Mouse (Mus musculus) right cerebral cortex, adult 2 months (tissue): Measurements from ENCODE around the gene Fads3.

Experiments used
- DNase-seq, 2 experiments: peaks; one replicate each; pipeline ENCODE4 v3.0.0; 2021 to 2022; ENCODE audit warnings: low spot score in 2 of 2

Gene Fads3

DNA sequence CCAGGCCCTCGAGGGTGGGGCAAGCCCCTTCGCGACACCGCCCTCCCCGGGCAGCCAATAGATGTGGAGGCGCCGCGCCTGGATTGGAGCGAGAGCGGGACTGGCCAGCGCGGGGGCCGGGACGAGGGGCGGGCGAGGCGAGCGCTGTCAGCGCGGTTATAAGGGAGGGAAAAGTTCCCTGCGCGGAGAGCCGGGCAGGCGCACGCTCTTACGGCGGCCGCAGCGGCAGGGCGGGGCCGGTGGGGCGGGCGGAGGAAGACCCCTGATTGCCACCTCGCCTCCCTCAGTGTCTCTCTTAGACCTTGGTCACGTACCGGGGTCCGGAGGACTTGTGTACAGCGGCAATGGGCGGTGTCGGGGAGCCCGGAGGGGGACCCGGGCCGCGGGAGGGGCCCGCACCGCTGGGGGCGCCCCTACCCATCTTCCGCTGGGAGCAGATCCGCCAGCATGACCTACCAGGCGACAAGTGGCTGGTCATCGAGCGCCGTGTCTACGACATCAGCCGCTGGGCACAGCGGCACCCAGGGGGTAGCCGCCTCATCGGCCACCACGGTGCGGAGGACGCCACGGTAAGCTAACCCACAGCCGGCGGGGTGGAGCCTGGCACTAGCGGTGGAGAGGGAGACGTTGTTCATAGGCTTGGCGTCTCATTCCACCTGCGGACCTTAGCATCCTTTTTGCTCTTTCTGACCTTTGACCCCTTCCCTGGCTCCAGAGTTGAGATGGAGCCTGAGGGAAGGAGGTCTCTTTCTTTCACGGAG lies at the start of gene Fads3:
Fads3 (plus strand) TSS at position 182 of the 761 bp plus-strand sequence.
- peak; percentile 72 to 74 for DNase-seq

DNA sequence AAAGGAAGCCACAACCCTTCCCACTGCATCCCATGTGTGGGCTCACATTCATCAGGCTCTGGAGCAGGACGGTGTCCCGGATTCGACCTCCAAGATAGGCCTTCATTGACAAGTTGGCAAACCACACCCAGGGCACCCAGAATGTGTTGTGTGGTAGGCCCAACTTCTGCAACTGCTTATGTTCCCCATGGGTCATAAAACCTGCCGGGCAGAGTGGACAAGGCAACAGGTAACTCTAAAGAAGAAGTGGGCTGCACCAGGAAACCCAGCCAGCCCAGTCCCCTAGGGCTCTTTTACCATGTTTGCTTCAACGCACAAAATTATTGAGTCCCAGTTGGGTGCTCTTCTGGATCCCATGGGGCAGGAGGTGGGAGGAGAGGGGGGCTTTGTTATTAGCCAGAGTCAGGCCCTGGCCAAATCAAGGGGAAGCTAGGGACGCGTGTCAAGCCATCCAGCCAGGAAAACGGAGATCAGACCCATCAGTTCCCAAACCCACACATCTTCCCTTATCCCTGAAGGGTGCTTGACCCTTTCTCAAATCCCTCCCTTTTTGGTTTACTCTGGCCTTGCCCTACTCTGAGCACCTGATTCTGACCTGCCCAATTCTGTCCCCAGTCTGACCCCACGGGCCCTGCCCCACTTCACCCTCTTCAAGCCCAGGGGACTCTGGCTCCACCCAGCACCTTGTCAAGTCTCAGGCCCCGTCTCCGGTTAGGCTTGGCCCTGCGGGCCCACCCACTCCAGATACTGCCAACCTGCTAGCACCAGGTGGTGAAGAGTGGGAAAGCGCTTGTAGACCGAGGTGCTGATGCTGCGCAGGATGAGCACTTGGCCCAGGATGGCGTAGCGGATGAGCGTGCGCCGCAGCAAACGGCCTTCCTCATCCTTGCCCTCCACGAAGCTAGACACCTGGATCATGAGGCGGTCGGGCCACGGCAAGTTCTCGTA lies 49.1 kb upstream of the Fads3 start:
- DNase-seq, result no peak

DNA sequence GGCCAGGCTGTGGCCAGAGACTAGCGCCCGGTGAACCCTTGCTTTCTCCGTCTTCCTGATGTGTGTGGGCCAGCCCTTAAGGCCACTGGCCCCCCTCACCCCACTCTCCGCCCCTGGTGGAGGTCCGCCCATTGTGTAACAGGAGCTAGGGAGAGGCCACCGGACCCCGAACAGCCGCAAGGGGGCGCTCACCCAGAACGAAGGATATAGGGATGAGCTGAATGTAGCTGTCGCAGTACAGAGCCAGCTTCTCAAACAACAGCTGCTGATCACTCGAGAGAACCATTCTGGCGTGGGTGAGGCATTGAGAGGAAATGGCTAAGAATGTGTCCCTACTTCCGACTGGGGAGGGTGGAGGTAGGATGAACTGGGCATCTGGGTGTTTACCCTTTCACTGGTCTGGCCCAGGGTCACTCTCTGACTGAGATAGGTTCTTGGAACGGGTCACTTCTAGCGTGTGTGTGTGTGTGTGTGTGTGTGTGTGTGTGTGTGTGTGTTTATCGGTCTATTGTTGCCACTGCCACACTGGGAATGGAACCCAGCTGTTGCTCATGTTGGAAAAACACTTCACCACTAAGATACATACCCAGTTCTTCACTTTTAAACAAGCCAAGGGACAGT lies 48.2 kb upstream of the Fads3 start:
- DNase-seq, result peak; percentile 79 to 81

DNA sequence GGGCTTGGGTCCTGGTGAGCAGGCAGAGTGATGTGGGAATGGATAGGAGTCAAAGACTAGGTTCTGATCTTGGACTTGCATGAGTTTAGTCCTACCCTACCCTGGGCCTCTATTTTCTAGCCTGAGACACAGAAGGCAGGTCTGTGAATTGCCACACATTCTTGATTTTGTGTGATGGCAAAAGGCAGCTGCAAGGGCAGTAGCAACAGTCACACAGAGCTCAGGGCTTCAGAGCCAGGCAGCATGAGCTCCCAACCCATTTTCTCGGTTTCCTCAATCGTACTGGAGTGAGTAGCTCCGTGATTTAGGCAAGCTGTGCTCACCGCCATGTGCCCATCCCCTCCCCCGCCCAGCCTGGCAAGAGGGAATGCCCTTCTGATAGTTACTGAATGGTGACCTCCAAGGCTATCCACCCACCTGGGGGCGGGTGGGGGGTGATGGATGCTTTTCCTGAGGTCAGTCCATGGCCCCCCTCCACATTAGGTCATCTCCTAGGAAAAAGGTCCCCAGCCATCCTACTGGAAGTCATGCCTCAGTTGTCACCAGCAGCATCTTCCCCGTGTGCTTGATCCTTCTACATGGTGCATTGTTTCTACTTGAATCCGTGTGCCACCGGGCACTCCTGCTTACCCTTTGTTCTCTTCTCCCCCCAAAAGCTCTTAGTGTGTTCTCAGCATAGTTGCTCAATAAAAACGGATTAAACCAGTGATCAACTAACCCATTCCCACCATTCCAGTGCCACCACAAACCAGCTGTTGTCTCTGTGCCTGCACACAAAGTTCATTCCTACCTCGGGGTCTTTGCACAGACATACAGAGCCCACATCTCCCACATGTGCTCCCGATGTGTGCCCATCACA lies 43.9 kb upstream of the Fads3 start:
- no peak for DNase-seq

DNA sequence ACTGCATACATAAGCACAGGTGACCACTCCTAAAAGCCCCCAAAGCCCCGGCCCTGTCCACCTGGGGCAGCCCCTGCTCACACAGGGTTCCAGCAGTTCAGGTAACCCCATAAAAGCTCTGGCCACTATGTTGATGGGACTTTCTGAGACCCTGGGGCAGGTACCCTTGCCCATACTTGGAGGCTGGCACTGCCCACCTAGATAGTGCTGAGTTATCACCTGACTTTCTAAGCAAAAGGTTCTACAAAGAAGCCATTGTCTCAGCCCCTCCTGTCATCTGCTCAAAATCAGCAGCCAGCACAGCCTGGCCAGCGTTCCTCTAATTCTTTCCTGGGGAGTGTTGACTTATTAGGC lies 43.3 kb upstream of the Fads3 start:
- no peak for DNase-seq

DNA sequence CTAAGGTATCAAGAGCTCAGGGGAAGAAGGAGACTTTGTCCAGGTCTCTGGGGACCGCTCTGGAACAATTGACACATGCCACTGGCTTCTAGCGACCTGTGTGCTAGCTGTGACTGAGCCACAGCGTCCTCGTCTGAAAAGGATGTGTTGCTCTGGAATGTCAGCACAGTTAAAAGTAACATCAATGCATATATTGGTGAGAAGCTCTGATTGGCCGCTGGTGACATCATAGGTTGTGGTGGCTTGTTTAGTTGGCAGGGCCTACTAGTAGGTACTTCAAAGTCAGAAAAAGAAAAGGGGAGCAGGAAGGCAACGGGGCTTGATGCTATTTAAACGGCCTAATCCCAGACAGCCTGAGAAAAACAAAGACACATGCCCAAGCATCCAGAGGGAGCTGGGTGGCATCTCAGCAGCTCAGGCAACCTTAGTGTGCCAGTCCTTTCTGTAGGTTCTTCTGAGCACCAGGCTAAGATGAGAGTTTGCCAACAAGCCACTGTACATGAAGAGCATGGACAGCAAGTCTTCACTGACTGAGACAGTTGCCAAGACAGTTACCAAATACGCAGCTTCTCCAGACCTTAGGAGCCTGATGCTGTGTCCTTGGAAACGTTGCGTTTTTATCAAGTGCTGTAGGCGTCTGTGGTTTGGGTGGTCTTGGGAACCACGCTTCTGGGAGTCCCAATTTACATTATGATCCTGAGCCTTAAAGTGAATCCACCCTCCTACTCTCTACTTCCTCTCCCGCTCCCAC lies 42.5 kb upstream of the Fads3 start:
- no peak for DNase-seq

DNA sequence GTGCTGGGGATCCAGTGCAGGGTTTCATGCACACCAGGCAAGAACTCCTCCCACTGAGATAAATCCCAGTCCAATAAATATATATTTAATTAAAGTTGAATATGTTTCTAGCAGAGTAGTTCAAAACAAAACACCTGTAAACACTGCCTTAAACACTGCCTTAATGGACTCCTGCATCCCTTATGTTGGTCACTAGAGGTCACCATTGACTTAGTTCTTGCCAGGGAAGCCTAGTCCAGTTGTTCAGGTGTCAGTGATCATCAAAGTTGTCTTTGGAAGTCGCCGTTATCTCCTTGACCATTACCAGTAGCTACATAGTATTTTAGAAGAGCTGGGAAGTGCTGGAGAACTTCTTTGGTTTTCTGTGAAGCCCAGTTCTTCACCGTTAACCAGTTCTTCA lies 41.0 kb upstream of the Fads3 start:
- DNase-seq, result no peak

DNA sequence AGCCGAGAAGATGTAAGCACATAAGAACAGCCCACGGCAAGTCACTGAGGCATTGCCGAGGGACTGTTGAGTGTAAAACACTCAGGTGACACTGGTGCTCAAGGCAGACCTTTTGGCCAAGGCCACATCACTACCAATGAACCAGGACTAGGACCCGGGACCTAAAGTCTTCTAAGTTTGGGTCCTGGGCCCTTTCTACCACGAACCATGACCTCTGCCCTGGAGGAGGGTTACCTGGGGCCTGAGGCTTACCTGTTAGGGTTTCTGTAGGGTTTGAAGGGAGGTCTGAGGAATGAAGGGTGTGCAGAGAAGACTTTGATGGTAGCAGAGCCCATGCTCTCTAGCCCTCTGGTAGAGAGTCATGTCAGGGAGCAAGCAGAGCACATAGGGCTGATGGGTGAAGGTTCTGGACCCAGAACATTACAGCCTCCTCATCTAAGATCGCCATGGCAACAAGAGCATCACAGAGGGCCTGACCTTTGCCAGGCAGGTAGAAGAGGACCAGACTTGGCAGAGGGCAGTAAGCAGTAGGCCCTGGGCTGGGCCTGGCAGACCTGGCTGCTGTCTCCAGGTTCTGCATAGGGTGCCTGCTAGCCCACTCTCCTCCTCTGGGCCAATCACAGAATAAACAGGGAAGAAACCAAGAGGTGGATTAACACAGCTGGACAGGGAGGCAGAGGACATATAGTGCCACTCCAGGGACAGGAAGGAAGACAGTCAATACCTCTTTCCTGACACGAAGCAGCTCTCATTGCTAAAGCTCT lies 40.0 kb upstream of the Fads3 start, which contains the start of the genes Best1 and Rab3il1:
Best1 (minus strand) TSS at position 428 of the 764 bp plus-strand sequence.
Rab3il1 (plus strand) TSS at position 464 of the 764 bp plus-strand sequence.
- DNase-seq, result no peak

DNA sequence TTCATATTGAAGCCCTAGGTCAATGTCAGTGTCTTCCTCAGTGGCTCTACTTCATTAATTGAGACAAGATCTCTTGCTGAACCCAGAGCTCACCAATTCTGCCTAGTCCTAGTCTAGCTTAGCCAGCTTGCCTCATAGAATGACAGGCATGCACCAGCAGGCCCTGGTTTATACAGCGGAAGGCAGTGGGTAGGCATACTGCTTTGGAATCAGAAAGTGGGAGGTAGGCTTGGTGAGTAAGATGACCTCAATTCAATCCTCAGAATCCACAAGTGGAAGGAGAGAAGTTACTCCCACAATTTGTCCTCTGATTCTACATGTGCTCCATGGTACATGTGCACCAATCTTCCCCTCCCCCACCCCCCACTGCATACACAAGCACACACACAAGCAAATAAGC lies 37.7 kb upstream of the Fads3 start:
- DNase-seq, result no peak

DNA sequence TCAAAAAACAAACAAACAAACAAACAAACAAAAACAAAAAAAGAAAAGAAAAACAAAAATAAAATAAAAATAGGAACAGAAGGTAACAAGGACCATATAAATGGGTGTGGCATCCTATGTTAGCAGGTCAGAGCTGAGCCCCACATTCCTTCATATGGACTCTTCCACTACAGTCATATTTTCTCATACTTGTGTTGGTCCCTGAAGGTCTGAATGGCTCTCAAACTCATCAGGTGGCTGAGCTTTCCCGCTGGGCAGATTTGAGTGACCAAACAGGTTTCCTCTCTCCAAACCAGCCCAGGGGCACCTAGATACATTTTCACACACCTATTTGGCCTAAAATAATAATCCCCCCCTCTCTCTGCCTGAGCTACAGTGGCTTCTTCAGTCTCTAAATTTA lies 30.0 kb upstream of the Fads3 start:
- DNase-seq, result no peak

DNA sequence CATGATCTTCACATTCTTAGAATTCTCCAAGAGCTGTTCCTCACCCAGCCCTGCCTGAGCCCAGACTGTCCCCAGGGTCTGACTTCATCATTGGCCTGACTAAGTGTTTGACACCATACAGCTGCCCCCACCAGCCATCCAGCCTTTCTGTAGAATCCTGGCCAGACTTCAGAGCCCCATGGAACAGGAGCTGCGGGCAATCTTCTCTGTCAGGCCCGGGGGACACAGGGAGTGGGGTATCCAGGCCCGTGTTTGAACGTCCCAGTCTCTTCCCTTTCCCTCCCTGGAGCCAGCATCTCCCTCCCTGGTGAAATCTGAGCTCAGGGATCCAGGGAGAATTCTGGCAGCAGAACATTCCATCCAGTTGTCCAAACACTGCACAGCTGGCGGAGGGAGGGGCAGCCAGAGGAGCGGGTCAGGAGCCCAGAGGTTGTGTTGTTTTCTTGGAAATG lies 28.5 kb upstream of the Fads3 start:
- DNase-seq, result no peak

DNA sequence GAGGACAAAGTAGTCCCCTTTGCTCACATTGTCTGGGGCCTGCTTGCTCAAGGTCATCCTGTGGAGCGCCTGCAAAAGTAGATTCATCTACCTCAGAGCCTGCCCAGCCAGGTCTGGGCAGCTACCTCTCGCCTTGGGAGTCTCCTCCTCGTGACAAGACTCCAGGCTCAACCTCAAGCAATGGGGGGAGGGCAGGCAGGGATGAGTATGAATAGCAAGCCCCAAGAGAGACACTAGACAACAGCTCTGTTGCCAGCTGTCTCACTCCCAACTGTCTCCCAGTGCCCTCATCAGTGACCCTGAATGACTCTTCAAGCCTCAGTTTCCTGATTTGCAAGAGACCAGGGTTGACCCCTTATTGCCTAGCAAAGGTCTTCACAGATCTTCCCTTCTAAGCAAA lies 28.0 kb upstream of the Fads3 start:
- DNase-seq, result no peak

DNA sequence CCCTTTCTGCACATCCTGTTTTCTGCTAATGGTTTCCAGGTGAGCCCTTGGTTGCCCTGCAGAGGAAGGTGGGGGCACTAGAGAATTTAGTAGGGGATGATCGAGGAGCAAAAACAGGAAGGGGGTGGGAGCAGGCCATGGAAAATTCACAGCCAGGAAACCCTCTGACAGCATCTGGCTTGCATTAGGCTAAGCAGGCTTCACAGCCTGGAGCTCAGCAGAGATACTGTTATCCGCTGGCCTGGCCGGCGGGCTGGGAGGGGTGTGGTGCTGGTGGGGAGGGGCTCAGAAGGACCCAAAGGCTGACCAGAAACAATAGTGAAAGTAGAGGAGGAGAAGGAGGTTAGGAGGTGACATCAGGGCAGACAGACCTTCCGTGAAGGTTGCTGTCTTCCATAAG lies 27.5 kb upstream of the Fads3 start:
- DNase-seq, result no peak

DNA sequence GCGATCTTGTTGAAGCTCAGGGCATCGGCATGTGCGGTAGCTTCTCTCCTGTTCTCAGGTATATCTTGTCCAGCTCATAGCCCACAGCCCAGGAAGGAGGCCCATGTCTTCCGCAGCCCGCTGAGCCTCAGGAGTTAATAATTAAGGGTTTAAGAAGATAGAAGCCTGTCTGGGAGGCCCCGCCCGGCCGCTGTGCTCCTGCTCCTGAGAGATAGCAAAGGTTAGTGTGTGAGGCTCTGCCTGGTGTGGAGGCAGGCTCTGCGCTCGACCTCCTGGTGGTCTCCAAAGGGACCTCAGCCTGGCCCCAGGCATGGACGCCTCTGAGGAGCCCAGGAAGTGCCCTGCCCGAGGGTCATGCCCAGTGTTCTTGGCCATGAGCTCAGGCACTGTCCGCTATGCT lies 26.5 kb upstream of the Fads3 start:
- no peak for DNase-seq

DNA sequence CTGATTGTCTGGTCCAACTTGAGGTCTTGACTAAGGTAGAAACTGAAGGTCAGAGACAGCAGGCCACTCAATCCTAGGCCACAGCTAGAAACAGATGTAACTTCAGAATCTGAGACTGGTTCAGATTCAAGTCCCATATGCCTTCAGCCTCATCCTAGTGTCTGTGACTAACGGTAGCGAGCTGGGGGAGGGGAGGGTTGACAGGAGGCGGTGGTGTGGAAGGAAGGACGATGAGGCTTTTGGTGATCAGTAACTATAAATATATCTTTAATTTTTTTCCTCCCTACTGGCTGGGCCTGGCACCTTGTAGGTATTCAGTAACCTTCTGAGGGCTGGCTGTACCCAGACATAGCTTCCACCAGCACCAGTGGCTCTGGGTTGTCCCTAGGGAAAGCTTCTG lies 25.9 kb upstream of the Fads3 start:
- no peak for DNase-seq

DNA sequence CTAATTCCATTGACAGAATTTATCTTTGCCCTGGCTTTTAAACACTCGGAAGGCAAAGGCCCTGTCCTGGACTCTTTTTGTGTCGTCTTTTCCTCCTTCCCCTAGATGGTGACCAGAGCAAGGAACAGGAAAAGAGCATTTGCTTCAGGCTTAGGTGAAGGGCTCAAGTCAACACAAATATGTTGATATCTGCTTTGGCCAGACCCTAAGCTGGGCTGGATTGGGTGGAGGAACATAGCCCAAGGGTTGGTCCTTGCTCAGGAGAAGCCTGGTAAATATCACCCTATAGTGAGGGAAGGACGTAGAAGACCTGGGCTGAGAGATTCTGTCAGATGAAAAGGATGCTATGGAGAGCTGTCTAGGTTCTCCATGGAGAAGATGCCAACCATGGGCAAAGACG lies 25.2 kb upstream of the Fads3 start:
- DNase-seq, result no peak

DNA sequence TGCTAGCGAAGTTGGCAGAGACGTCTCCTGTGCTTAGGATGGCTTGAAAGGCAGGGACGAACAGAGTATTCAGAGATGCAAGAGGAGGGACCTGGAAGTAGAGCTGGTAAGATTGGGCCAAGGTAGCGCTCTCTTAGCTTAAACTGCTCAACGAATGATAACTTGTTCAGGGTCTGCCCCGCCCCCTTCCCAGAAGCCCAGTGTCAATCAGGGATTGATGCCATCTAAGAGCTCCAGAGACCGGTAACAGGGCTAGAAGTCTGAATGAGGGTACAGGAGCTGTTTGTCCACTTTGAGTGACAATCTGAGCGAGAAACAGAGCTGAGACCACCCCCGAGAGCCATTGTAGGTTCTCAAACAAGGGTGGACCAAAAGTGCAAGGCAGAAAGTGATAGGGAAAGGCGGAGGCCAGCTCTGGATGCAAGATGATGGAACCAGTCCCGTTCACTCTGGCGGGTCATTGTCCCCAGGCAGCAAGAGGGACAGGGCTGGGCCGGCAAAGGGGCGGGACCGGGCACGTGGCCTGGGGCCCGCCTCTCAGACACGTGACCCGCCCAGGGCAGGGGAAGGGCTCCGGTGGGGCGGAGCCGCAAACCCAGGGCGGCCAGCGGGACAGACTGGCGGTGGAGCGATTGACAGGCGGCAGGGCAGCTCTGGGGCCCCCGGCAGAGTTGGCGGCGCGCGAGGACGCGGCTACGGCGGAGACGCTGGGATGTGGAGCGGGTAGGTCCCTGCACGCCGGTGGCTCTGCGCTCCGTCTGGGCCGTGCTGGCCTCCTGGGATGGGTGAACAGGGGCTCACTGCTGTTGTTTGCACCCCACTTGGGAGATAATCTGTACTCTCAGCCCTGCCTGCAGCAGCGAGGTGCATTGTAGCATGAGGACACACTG lies 23.5 kb upstream of the Fads3 start:
- peak; percentile 67 to 73 for DNase-seq

DNA sequence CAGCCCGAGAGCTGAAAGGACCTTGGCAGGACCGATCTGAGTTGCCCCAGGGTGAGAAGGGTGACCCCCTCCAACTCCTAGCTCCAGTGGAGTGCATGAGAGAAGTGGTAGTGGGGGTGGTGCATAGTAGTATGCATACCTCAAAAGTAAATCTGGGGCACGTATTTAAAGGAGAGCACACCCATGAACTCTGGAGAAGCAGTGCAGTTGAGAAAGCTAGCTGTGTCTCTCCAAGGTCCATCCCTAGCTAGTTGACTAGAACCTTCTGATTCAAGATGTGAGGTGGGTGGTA lies 22.9 kb upstream of the Fads3 start:
- no peak for DNase-seq

DNA sequence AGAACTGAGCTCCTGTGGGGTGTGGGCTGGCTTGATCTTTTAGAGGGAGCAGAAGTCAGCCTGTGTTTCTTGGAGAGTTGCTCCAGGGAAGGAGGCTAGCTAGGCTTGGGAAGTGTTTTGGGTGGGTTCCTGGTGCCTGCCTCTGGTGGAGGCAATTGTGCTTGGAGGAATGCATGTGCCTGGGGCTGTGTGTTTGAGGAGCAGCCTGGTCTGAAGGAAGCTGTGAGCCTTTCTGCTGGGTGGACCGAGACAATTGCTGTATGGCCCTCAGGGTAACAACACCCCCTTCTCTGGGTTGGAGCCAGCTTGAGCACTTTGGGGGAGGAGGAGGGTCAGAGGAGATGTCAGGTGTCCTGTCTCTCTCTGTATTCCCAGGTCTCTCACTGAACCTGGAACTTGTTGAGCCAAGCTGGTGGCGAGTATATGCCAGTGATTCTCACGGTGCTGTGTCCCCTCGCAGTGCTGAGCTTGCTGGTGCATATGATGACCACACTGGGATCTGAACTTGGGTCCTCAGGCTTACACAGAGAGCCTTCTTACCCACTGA lies 22.1 kb upstream of the Fads3 start:
- no peak for DNase-seq
